Mouse (Mus musculus): ENCODE results near the gene E130114P18Rik. TPM values are rescaled to one million over a fixed set of nuclear protein-coding genes. Genes with fewer than 3 reads are reported as not detected.

The E130114P18Rik gene
- polyA plus RNA-seq, 1 experiment from 2014 or later, result 0.08 TPM

DNA sequence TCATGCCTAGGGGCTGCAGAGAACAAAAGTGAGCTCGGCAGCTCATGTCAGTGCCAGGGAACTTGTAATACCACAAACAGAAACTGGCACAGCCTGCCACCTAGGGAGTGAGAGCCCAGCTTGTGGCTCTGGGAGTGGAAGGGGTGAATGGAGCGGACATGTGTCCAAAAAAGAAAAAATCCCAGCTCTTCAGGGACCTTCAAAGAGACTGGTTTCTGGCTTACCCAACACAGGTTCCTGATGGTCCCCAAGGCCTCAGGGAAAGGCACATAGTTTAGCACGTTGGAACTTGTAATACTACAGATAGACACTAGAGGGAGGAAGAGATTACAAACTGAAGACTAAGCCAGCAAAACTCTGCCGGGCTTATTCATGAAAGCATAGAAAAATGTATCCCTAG, 213.2 kb downstream of the E130114P18Rik start:
- no peak overlapping the region for H3K27ac ChIP-seq (ENCODE audit: low read length)

DNA sequence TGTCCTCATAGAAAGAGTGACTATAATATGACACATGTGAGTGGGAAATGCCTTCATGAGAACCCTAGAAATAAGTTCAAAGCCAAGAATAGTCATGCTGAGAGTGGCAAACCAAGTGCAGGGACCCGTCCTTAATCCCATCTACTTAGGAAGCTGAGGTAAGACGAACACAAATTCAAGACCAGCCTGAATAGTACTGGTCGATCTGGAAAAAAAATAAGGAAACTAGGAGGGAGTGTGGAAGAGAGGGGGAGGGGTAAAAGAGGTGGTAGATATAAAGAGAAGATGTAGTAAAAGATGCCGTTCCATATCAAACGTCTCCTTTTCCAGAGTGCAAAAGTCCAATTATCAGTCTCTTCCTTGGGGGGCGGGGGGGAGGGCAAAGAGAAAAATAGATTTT, 213.7 kb downstream of the E130114P18Rik start:
- H3K36me3 ChIP-seq (ENCODE audit: control insufficient read depth, insufficient read depth), result no peaks in the 10 kb centered on the region
- no peak overlapping the region for H3K4me2 ChIP-seq (ENCODE audit: low read depth, low read length)
- no peaks in the 10 kb centered on the region for H3K9me3 ChIP-seq (replicated peaks; ENCODE audit: control insufficient read depth, low read length)
- ATAC-seq (ENCODE audit: low read depth), result no peak
- no peak overlapping the region for H3K4me3 ChIP-seq (ENCODE audit: low read depth, low read length)
- no peaks in the 10 kb centered on the region for H3K4me1 ChIP-seq (ENCODE audit: control insufficient read depth, low read depth, low read length)
- no peak overlapping the region for H3K9ac ChIP-seq (ENCODE audit: low read depth, low read length)
- H3K27me3 ChIP-seq (ENCODE audit: control insufficient read depth, insufficient read depth, low read depth, low read length), result no peaks in the 10 kb centered on the region
- WGBS (ENCODE audit: insufficient replicate concordance), result 69% methylated on average over 6 of the region's 6 CpGs
- H3K27ac ChIP-seq (ENCODE audit: low read length), result no peak overlapping the region

More for the DNA sequence above, 213.2 kb downstream of the E130114P18Rik start:
- no peak overlapping the region for H3K4me3 ChIP-seq (ENCODE audit: low read depth, low read length)
- no peak for ATAC-seq (ENCODE audit: low read depth)
- no peaks in the 10 kb centered on the region for H3K36me3 ChIP-seq (ENCODE audit: control insufficient read depth, insufficient read depth)
- no peaks in the 10 kb centered on the region for H3K9me3 ChIP-seq (replicated peaks; ENCODE audit: control insufficient read depth, low read length)
- whole genome bisulfite sequencing (ENCODE audit: insufficient replicate concordance), result 20% methylated on average over 4 of the region's 4 CpGs
- no peak overlapping the region for H3K9ac ChIP-seq (ENCODE audit: low read depth, low read length)
- H3K27me3 ChIP-seq (ENCODE audit: control insufficient read depth, insufficient read depth, low read depth, low read length), result no peaks in the 10 kb centered on the region
- no peak overlapping the region for H3K4me2 ChIP-seq (ENCODE audit: low read depth, low read length)
- no peaks in the 10 kb centered on the region for H3K4me1 ChIP-seq (ENCODE audit: control insufficient read depth, low read depth, low read length)

DNA sequence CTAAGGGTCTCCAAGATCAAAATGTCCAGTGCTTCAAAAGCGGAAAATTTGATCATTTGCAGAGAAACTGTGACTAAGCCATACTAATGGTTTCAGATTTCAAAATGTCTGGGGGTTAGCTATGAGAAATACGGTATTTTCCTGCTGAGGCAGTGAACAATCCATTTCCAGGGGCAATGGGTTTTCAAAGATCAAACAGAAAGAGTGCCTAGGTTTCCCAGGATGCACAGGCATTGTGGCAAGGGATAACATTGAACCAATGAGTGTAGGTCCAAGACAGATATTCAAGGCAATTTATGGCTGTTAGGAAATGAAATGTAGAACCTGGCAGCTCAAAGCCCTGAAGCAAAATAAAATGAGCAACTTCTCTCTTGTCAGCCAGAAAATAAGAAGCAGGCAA, 220.3 kb downstream of the E130114P18Rik start:
- no peaks in the 10 kb centered on the region for H3K27me3 ChIP-seq (ENCODE audit: control insufficient read depth, insufficient read depth, low read depth, low read length)
- no peak overlapping the region for H3K9ac ChIP-seq (ENCODE audit: low read depth, low read length)
- no peak overlapping the region for H3K4me2 ChIP-seq (ENCODE audit: low read depth, low read length)
- ATAC-seq (ENCODE audit: low read depth), result no peak
- H3K27ac ChIP-seq (ENCODE audit: low read length), result no peak overlapping the region
- H3K36me3 ChIP-seq (ENCODE audit: control insufficient read depth, insufficient read depth), result no peaks in the 10 kb centered on the region
- no peaks in the 10 kb centered on the region for H3K9me3 ChIP-seq (replicated peaks; ENCODE audit: control insufficient read depth, low read length)
- H3K4me1 ChIP-seq (ENCODE audit: control insufficient read depth, low read depth, low read length), result no peaks in the 10 kb centered on the region
- no peak overlapping the region for H3K4me3 ChIP-seq (ENCODE audit: low read depth, low read length)
- WGBS (ENCODE audit: insufficient replicate concordance), result 51% methylated on average over 2 of the region's 2 CpGs

DNA sequence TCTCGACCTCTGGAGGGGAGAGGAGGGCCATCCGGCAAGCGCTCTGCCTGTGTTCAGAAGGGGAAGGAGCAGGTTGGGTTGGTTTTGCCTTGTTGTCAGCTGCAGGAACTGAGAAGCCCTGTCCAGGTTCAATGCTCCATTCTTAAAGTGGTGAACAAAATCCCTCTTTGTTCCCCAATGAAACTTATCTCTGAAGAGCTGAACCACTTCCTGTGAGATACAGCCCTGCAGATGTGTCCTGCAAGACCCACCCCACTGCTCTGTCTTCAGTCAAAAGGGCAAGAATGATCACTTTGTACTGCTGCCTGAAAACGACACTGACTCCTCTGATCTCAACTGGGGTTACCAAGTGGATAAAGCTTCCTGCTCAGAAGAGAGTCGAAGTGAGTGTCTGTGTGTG, 233.9 kb downstream of the E130114P18Rik start:
- Histone ChIP-seq H3K36me3 (ENCODE audit: control insufficient read depth, insufficient read depth) (no peaks in the 10 kb centered on the region), H3K4me3 (ENCODE audit: low read depth, low read length) (no peak overlapping the region), H3K4me2 (ENCODE audit: low read depth, low read length) (no peak overlapping the region), H3K9ac (ENCODE audit: low read depth, low read length) (no peak overlapping the region), H3K27me3 (ENCODE audit: control insufficient read depth, insufficient read depth, low read depth, low read length) (no peaks in the 10 kb centered on the region), H3K4me1 (ENCODE audit: control insufficient read depth, low read depth, low read length) (no peaks in the 10 kb centered on the region), H3K9me3 (replicated peaks; ENCODE audit: control insufficient read depth, low read length) (no peaks in the 10 kb centered on the region), H3K27ac (ENCODE audit: low read length) (no peak overlapping the region)
- WGBS (ENCODE audit: insufficient replicate concordance), result 6% methylated on average over 5 of the region's 5 CpGs
- ATAC-seq (ENCODE audit: low read depth), result no peak

DNA sequence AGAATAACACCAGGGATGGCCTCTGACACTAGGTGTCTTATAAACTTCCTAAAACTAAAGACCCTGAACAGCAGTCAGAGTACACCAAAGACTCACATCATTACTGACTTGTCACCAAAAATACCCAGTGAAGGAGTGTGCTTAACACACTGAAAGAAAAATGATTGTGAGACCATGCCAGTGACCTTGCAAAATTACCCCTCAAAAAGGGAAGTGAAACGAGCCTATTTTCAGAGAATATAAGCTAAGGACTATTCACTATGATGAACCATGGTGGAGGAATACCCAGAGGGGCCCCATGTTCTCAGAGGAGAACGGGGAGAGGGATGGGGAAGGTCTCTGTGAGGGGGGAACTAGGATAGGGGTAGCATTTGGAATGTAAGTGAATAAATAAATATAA, 245.8 kb downstream of the E130114P18Rik start:
- H3K4me3 ChIP-seq (ENCODE audit: low read depth, low read length), result no peak overlapping the region
- no peaks in the 10 kb centered on the region for H3K36me3 ChIP-seq (ENCODE audit: control insufficient read depth, insufficient read depth)
- H3K27me3 ChIP-seq (ENCODE audit: control insufficient read depth, insufficient read depth, low read depth, low read length), result no peaks in the 10 kb centered on the region
- no peak overlapping the region for H3K9ac ChIP-seq (ENCODE audit: low read depth, low read length)
- no peaks in the 10 kb centered on the region for H3K4me1 ChIP-seq (ENCODE audit: control insufficient read depth, low read depth, low read length)
- no peaks in the 10 kb centered on the region for H3K9me3 ChIP-seq (replicated peaks; ENCODE audit: control insufficient read depth, low read length)
- ATAC-seq (ENCODE audit: low read depth), result no peak
- WGBS (ENCODE audit: insufficient replicate concordance), result 19% methylated on average over 2 of the region's 2 CpGs
- H3K4me2 ChIP-seq (ENCODE audit: low read depth, low read length), result no peak overlapping the region
- no peak overlapping the region for H3K27ac ChIP-seq (ENCODE audit: low read length)

DNA sequence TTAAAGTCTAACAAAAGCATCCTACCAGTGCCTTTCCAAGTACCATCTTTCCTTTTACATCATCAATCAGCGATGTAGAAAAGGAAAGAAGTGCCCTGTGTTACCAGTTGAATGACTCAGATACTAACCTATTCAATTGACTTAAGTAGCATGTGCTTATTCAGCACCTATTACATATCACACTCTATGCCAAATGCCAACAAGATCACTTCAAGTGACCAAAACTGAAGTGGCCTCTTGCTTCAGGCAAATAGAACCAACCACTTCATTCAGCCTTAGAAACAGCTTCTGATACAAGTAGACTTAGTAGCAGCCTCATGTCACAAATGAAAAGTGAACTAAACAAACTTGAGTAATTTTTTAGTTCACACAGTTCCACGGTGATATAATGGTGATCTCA, 249.4 kb downstream of the E130114P18Rik start:
- no peak overlapping the region for H3K9ac ChIP-seq (ENCODE audit: low read depth, low read length)
- no peak overlapping the region for H3K27ac ChIP-seq (ENCODE audit: low read length)
- H3K9me3 ChIP-seq (replicated peaks; ENCODE audit: control insufficient read depth, low read length), result no peaks in the 10 kb centered on the region
- no peaks in the 10 kb centered on the region for H3K4me1 ChIP-seq (ENCODE audit: control insufficient read depth, low read depth, low read length)
- no peaks in the 10 kb centered on the region for H3K27me3 ChIP-seq (ENCODE audit: control insufficient read depth, insufficient read depth, low read depth, low read length)
- no peak for ATAC-seq (ENCODE audit: low read depth)
- no peak overlapping the region for H3K4me2 ChIP-seq (ENCODE audit: low read depth, low read length)
- H3K4me3 ChIP-seq (ENCODE audit: low read depth, low read length), result no peak overlapping the region
- WGBS (ENCODE audit: insufficient replicate concordance), result 55% methylated on average over 2 of the region's 2 CpGs
- no peaks in the 10 kb centered on the region for H3K36me3 ChIP-seq (ENCODE audit: control insufficient read depth, insufficient read depth)

Other genes with a start within 250 kb of the E130114P18Rik start
- 4.2 and 5.7 TPM in 2 replicates for gene Nfia, start 5.3 kb downstream of the E130114P18Rik start, polyA plus RNA-seq (2015; fragmentation: Nextera tagmentation; extraction: Ambion mirVana)